Mouse (Mus musculus) heart, adult 11 months (tissue): ENCODE measurements at regions not wholly inside any gene's neighbourhood (a gene's known extent, or its start where the extent isn't known, plus 50 kb on each side); places are given as distances from the start of the nearest gene placed in this dataset.

Source experiments
- DNase-seq: peaks from one replicate; pipeline ENCODE4 v3.0.0; 2022

GRCm38 (mm10) chr3:132237344-132237743, 152.3 kb downstream of the Dkk2 start:
- DNase-seq, result no peak

- DNase-seq, result no peak
These were observed 172.7 kb downstream of the Dkk2 start for GRCm38 (mm10) chr3:132257834-132258233.

GRCm38 (mm10) chr3:132269641-132270040, 184.5 kb downstream of the Dkk2 start:
- no peak for DNase-seq

- peak; percentile 96 for DNase-seq
These were observed 189.7 kb downstream of the Dkk2 start for GRCm38 (mm10) chr3:132274786-132275185.

DNA sequence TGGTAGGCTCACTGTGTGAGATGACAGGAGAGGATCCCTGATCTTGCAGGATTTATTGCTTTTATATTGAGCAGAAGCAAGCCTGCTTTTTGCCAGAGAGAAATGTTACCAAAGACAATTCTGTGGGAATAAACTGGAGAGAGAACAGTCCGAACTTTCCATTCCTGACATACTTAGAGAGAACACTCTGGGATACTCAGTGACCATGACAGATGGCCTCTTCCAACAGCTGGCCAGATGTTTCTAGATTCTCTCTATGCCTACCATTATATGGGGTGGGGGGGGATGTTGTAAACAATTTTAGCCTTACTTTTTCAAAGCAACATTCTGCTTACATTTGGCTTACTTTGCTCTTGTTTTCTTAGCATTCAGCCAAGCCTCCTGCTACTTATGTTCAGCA, 192.7 kb downstream of the Dkk2 start:
- DNase-seq, result no peak

DNA sequence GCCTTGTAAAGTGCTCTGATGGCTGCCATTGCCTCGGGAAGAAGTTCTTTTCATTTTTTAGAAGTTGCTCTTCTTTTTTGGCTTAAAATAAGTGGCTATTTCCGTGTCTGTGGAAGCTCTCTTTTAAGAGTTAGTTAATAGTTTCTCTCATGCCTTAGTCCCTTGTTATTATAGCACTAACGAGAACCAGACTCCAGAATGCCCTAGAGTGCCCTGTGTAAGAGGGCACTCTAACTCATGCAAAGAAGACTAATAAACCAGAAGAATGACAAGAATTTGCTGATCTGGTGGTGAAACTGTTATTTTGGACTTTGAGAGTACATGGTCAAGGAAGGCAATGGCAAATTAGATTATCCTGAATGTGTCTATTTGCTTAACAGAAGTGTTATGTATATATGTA, 202.6 kb downstream of the Dkk2 start:
- no peak for DNase-seq

DNA sequence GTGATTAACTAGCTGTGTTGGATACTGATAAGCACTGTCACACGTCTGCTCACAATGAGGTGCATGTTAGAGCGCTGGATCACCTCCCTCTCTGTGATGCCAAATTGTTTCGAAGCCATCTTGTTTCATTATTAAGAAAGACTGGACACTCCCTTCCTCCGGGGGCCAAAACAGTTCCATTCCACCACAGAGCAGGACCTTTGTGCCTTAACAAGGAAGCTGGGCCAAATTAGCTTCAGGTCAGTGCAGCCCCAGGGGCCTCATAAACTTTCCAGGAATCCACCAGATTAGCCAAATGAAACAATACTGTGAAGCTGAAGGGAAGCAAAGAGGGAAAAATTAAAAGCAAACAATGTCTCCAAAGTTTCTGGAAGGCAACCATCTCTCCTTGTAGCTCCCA, 241.9 kb downstream of the Dkk2 start:
- peak; percentile 92 for DNase-seq

DNA sequence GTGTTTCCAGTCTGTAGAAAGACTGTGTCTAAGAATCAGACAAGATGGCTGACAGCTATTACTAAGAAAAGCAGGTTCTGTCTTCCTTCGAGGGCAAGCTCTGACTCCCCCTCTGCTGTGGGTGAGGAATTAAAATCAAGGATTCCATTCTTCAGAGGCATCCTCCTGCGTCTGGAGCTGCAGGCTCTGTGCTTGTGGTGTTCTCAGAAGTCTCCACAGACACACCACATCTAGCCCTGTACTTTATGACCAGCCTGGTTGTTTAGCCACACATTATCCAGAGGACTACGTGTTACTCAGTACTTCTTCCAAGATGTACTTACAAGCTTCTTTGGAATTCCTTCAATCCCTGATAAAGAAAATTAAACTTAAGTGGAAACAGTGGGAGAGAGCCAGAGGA, 258.5 kb downstream of the Dkk2 start:
- DNase-seq, result no peak

DNA sequence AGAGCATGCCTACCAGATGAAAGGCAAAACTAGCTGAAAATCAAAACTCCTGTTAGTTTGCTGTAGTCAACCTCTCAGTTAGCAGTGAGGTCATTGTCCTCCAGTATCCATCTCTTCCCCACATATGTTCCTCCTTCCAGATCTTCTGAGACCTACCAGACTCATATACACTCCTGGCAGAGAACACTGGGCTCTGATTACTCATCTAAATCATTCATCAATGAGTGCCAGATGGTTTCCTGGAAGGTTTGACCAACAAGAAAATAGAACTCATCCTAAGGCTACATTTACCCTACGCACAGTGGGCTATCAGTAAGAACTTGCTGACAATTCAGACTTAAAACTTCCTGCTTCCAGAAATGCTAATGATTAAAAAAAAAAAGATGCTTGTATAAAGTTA, 260.8 kb downstream of the Dkk2 start:
- no peak for DNase-seq

DNA sequence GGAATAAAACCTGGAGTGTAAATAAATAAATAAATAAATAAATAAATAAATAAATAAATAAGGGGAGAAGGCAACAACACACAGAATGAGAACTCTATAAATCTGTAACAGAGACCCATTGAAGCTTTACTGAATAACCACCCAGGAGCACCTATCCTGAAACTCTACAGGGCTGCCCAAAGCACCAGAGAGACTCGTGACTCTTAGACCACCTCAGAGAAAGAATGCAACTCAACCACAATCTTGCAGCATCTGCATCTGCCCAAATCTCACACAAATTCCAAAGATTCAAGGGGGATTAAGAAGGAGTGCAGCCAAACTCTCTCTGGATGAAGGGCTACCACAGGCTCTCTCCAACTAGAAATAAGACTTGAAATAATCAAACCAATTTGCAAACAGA, 264.5 kb downstream of the Dkk2 start:
- no peak for DNase-seq

DNA sequence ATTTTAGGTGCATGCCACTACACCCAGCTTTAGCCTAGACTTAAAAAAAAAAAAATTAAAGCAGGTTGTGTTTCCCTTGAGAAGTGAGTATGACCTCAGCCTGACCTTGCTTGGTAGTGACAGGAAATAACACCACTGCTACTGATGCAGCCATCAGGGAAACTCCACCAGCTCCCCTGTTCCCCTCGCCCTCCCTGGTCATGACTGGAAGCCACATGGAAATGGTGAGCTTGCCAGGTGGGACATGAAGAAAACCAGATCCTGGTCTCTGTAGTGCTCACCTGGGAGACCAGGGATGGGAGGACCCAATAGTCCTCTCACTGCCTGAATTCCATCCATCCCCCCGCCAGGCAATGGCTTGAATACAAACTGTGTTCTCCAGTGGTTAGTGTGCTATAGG, 268.1 kb downstream of the Dkk2 start:
- DNase-seq, result no peak

GRCm38 (mm10) chr3:132359596-132359995, 270.0 kb upstream of the Gimd1 start:
- no peak for DNase-seq

DNA sequence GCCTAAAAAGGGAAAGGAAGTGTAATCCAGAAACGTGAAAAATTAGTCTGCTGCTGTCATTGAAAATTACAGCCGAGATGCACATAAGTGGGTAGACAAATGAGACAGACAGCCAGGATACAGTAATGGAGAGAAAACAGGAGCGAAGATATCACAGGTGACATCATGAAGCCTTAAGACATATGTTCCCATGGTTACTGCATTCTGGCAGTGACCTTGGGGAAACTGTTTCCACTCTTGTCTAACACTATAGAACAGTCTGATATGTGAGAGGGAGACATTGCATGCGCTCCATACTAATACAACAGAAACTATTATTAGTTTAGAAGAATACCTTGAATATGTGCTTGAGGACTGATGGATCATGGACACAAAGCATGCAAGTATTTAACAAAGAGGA, 254.0 kb upstream of the Gimd1 start:
- no peak for DNase-seq

GRCm38 (mm10) chr3:132417742-132418141, 211.9 kb upstream of the Gimd1 start:
- DNase-seq, result no peak

DNA sequence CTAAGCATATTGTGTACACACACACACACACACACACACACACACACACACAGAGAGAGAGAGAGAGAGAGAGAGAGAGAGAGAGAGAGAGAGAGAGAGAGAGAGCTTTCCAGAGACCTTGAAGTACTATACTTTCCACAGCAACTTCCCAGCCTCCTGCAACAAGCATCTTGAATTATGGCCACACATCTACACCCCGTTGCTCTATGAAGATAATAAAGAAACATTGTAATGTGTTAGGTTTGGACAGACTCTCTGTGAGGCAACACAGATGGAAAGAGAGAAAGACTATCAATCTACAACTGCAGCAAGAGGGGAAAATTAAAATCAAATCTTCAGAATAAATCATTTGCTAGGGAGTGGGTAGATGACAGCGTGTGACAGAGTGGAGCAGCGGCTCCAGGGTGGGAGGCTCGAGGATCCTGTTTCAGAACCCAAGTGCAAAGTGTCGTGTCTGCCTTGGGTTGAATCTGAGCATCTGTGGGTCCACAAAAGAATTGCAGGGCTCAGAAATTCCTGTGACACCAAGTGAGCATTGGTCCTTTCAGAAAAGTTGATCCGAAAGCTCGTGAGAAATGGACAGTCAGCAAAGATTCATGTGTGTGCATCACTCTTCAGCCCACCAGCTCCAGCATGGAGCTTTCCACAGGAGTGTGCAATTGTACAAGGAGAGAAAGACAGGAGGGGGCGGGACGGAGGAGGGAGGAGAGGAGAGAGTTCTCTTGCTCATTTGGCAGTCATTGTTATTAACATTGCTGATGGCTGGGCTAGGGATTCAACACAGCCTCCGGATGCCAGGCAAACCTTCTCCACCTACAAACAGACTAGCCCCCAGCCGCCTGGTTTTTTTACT, 203.6 kb upstream of the Gimd1 start:
- DNase-seq, result no peak

DNA sequence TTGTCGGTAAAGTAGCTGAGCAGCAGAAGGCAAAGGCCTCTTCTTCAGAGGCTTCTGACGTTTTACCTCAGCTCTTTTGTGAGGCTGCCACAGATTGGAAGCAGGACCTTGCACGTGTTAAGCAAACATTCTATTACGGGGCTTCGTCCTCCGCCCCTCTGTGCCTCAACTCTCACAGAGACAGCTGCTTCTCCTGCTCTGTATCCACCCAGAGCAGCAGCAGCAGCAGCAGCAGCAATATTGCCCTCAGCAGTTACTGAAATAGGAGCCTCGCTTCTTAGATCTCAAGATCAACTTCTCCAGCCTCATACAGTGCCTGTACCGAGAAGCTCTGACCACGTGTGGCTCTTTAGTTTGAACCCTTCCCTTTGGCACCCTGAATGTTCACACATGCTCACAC, 202.4 kb upstream of the Gimd1 start:
- no peak for DNase-seq

DNA sequence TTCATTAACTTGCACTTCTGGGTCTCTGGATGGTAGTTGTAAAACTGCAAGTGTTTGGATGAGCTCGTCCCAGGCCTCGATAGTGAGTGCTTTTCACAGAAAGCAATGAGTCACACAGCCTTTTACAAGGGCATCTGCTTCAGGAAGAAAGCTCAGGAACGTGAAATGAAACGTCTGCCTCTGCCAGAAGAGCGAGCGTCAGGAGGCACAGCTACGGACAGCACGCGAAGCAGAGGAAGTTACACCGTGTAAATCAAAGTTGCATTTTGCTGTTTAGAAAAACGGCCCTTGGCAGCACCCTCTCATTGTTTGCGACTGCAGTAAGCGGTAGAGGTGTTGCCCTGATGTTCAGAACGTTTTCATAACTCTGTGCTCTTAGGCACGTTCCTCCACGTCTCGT, 201.5 kb upstream of the Gimd1 start:
- peak; percentile 74 for DNase-seq

GRCm38 (mm10) chr3:132431805-132432204, 197.8 kb upstream of the Gimd1 start:
- DNase-seq, result no peak

DNA sequence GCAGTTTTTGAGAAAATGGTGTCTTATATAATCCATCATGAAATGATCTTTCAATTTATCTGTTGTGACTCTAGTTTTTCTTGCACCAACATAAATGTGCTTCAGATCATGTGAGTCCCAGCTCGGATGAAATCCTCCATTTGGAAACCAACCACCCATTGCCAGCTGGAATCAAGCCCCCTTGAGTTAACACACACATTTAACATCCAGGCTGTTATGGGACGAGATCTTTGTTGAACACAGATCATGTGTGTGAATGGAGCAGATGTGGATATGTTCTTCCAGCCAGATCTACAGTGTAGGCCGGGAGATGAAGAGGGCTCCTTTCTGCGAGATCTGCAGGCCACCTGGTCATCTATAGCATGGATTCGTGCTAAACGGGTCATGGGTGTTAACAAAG, 188.4 kb upstream of the Gimd1 start:
- DNase-seq, result no peak

- DNase-seq, result no peak
These were observed 175.7 kb upstream of the Gimd1 start for GRCm38 (mm10) chr3:132453927-132454326.

DNA sequence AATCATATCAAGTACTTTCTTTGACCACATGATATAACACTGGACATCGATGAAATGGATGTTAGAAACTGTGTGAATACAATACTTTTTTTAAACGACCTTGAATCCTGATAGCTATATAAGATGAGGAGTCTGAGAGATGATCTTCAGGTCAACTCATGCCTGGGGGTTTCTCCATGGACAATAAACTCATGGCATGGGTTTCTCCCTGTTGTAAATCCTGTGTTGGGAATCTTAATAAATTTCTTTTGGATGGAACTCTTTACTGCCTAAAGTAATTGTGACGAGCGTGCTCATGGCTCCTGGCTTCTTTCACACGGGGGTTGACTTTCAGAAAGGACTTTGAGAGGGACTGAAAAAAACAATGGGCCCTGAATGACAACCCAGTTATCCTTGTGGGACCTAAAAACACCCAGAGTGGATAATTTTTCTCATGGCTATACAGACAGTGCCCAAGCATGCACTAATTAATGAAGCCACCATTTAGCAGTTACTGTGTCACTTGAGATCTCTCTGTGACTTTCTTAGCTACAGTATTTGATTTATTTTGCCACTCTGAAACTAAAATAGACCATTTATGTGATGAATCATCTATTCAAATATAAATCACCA, 167.2 kb upstream of the Gimd1 start:
- DNase-seq, result no peak

- no peak for DNase-seq
These were observed 158.6 kb upstream of the Gimd1 start for GRCm38 (mm10) chr3:132471070-132471469.

DNA sequence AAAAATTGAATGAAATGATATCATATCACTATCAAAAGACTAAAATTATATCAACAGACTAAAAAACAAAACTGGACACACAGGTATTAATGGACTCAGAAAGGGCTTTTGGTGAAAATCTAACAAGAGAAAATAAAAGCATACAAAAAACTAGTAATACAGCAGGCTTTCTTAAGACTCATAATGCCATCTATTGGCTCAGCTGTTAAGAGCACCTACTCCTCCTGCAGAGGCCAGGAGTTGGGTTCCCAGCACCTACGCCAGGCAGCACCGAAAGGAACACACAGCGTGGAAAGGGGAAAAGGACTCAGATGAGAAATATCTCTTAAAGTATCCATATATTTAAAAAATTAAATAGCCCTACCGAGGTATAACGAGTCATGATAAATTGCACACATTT, 151.9 kb upstream of the Gimd1 start:
- DNase-seq, result no peak

DNA sequence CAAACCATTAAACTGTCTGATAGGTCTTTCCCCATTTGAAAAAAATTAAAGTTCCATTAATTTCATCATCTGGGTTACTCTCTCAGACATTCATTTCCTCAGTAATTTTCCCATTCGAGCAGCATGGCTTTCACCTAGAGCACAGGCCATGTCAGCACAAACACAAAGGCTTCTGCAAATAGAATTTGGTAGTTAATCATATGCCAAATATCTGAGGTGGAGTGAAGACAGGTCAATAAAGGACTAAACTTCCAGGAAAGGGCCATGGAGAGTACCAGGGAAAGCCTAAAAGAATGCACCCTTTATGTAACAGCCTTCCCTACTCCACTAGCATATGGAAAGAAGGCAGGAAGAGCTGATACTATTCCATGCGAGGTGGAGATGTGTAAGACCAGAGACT, 150.3 kb upstream of the Gimd1 start:
- DNase-seq, result no peak

- DNase-seq, result no peak
These were observed 144.8 kb upstream of the Gimd1 start for GRCm38 (mm10) chr3:132484814-132485213.
